Mouse (Mus musculus) myocyte (in vitro differentiated cells): ENCODE data around the gene Myrfl. TPM values are rescaled to one million over a fixed set of nuclear protein-coding genes. Genes with fewer than 3 reads are reported as not detected.

Experiments used
- H3K27me3 ChIP-seq: one replicate; pipeline ENCODE4 v1.6.1; 2011; ENCODE audit not compliant: control insufficient read depth, insufficient read depth, insufficient read length
- H3K36me3 ChIP-seq: one replicate; pipeline ENCODE4 v1.6.1; 2011; ENCODE audit not compliant: control insufficient read depth, insufficient read depth
- H3K4me2 ChIP-seq: one replicate; pipeline ENCODE4 v1.6.1; 2011; ENCODE audit warnings: low read depth, control low read depth
- H3K4me3 ChIP-seq: one replicate; pipeline ENCODE4 v1.5.1; 2011; ENCODE audit warnings: mild to moderate bottlenecking, control low read depth, moderate library complexity
- H3K79me2 ChIP-seq: one replicate; pipeline ENCODE4 v1.6.1; 2011; ENCODE audit not compliant: control insufficient read depth, insufficient read depth
- H3ac ChIP-seq: one replicate; pipeline ENCODE4 v1.6.1; 2011; ENCODE audit not compliant: control insufficient read depth, insufficient read length
- CEBPB ChIP-seq: IDR thresholded peaks from 2 replicates; pipeline ENCODE4 v1.6.1; 2011; ENCODE audit warnings: mild to moderate bottlenecking, moderate library complexity; ENCODE audit not compliant: poor library complexity, insufficient read depth, severe bottlenecking
- E2F4 ChIP-seq: IDR thresholded peaks from one replicate; pipeline ENCODE4 v1.6.1; 2011; ENCODE audit warnings: mild to moderate bottlenecking, control low read depth, moderate library complexity; ENCODE audit not compliant: insufficient read depth
- MAX ChIP-seq: IDR thresholded peaks from one replicate; pipeline ENCODE4 v1.6.1; 2011; ENCODE audit warnings: low read depth, mild to moderate bottlenecking, control low read depth
- MYOD1 ChIP-seq, 3 experiments: IDR thresholded peaks; one replicate each; pipeline ENCODE4 v1.6.1; 2011; ENCODE audit warnings: control low read depth in 2 of 3, low read depth in 2 of 3, mild to moderate bottlenecking in 2 of 3, moderate library complexity in 1 of 3; ENCODE audit not compliant: insufficient read length in 2 of 3, control insufficient read depth in 1 of 3
- MYOG ChIP-seq, 3 experiments: IDR thresholded peaks; one replicate each; pipeline ENCODE4 v1.6.1; 2011; ENCODE audit warnings: control low read depth in 2 of 3, low read depth in 2 of 3, mild to moderate bottlenecking in 2 of 3; ENCODE audit not compliant: insufficient read length in 2 of 3, control insufficient read depth in 1 of 3, insufficient read depth in 1 of 3
- POLR2A ChIP-seq: IDR thresholded peaks from one replicate; pipeline ENCODE4 v1.6.1; 2011; ENCODE audit warnings: low read depth, mild to moderate bottlenecking, control low read depth, moderate library complexity; ENCODE audit not compliant: insufficient read length
- POLR2AphosphoS2 ChIP-seq: IDR thresholded peaks from one replicate; pipeline ENCODE4 v1.6.1; 2011; ENCODE audit warnings: low read depth, control low read depth; ENCODE audit not compliant: insufficient read length
- REST ChIP-seq: IDR thresholded peaks from one replicate; pipeline ENCODE4 v1.6.1; 2011; ENCODE audit warnings: mild to moderate bottlenecking, control low read depth, moderate library complexity; ENCODE audit not compliant: insufficient read depth, insufficient read length
- SRF ChIP-seq: IDR thresholded peaks from one replicate; pipeline ENCODE4 v1.6.1; 2011; ENCODE audit warnings: low read depth; ENCODE audit not compliant: control insufficient read depth, insufficient read length
- TCF12 ChIP-seq: IDR thresholded peaks from one replicate; pipeline ENCODE4 v1.6.1; 2011; ENCODE audit warnings: mild to moderate bottlenecking, control low read depth; ENCODE audit not compliant: poor library complexity, insufficient read depth, severe bottlenecking
- TCF3 ChIP-seq: IDR thresholded peaks from one replicate; pipeline ENCODE4 v1.6.1; 2011; ENCODE audit warnings: low read depth, control low read depth; ENCODE audit not compliant: insufficient read length
- USF1 ChIP-seq: IDR thresholded peaks from one replicate; pipeline ENCODE4 v1.6.1; 2011; ENCODE audit warnings: low read depth, mild to moderate bottlenecking, control low read depth, moderate library complexity
- polyA plus RNA-seq: library from polyadenylated mRNA; unstranded; fragments of >200 nt; fragmentation: generic; extraction: Trizol; gene quantifications from one replicate; pipeline ENCODE4 v1.2.1, GENCODE M21; 2012; ENCODE audit warnings: missing spikeins

The Myrfl gene
- polyA plus RNA-seq, 1 experiment: 0.04 TPM

GRCm38 (mm10) chr10:116915286-116915685, 18.6 kb upstream of the Myrfl start:
- TF ChIP-seq MYOG (IDR thresholded peaks at IDR 0.05; ENCODE audit: control insufficient read depth in 1 of 3, insufficient read depth in 1 of 3, insufficient read length in 2 of 3, low read depth in 2 of 3): no peak
- no peak for TF ChIP-seq SRF
- TF ChIP-seq TCF3: no peak
- no peak for TF ChIP-seq TCF12
- TF ChIP-seq REST: no peak
- TF ChIP-seq MAX: no peak
- TF ChIP-seq CEBPB: no peak
- no peak for TF ChIP-seq POLR2AphosphoS2
- TF ChIP-seq POLR2A: no peak
- TF ChIP-seq MYOD1 (IDR thresholded peaks at IDR 0.05; ENCODE audit: control insufficient read depth in 1 of 3, insufficient read length in 2 of 3, low read depth in 2 of 3): no peak
- TF ChIP-seq USF1: no peak
- no peak for TF ChIP-seq E2F4
- Histone ChIP-seq H3K79me2 (no peaks in the 10 kb centered on the region), H3K4me3 (no peak overlapping the region), H3K27me3 (no peaks in the 10 kb centered on the region), H3K4me2 (no peak overlapping the region), H3ac (no peak overlapping the region), H3K36me3 (peaks cover 14% of the 10 kb centered on the region)

- Histone ChIP-seq H3K4me2 (no peak overlapping the region), H3ac (no peak overlapping the region), H3K27me3 (no peaks in the 10 kb centered on the region), H3K36me3 (peaks cover 21% of the 10 kb centered on the region), H3K79me2 (no peaks in the 10 kb centered on the region), H3K4me3 (no peak overlapping the region)
- no peak for TF ChIP-seq TCF12
- no peak for TF ChIP-seq SRF
Measured at GRCm38 (mm10) chr10:116914586-116914985, 17.9 kb upstream of the Myrfl start.

- TF ChIP-seq MYOD1 (IDR thresholded peaks at IDR 0.05; ENCODE audit: control insufficient read depth in 1 of 3, insufficient read length in 2 of 3, low read depth in 2 of 3): no peak
- no peak for TF ChIP-seq USF1
- no peak for TF ChIP-seq SRF
- TF ChIP-seq TCF3: no peak
- TF ChIP-seq POLR2AphosphoS2: no peak
- TF ChIP-seq CEBPB: no peak
- TF ChIP-seq MYOG (IDR thresholded peaks at IDR 0.05; ENCODE audit: control insufficient read depth in 1 of 3, insufficient read depth in 1 of 3, insufficient read length in 2 of 3, low read depth in 2 of 3): no peak
- no peak for TF ChIP-seq TCF12
- no peak for TF ChIP-seq POLR2A
- no peak for TF ChIP-seq MAX
- TF ChIP-seq E2F4: no peak
- H3ac ChIP-seq: no peak overlapping the region
- no peak overlapping the region for H3K4me2 ChIP-seq
- H3K36me3 ChIP-seq: peaks cover 27% of the 10 kb centered on the region
- H3K79me2 ChIP-seq: no peaks in the 10 kb centered on the region
- H3K27me3 ChIP-seq: no peaks in the 10 kb centered on the region
- no peak overlapping the region for H3K4me3 ChIP-seq
Measured at GRCm38 (mm10) chr10:116913647-116914273, 17.0 kb upstream of the Myrfl start.

- no peaks in the 10 kb centered on the region for H3K27me3 ChIP-seq
- no peak overlapping the region for H3ac ChIP-seq
- H3K4me3 ChIP-seq: no peak overlapping the region
- peaks cover 23% of the 10 kb centered on the region for H3K36me3 ChIP-seq
- no peak overlapping the region for H3K4me2 ChIP-seq
- no peaks in the 10 kb centered on the region for H3K79me2 ChIP-seq
- TF ChIP-seq POLR2AphosphoS2 (no peak), MYOD1 (IDR thresholded peaks at IDR 0.05; ENCODE audit: control insufficient read depth in 1 of 3, insufficient read length in 2 of 3, low read depth in 2 of 3) (no peak), TCF3 (no peak), TCF12 (no peak), REST (no peak), SRF (no peak), MAX (no peak), USF1 (no peak), E2F4 (no peak), MYOG (IDR thresholded peaks at IDR 0.05; ENCODE audit: control insufficient read depth in 1 of 3, insufficient read depth in 1 of 3, insufficient read length in 2 of 3, low read depth in 2 of 3) (no peak), POLR2A (no peak), CEBPB (no peak)
Measured at GRCm38 (mm10) chr10:116912850-116913249, 16.1 kb upstream of the Myrfl start.
